Mouse (Mus musculus) ES-E14 (cell line): ENCODE measurements at regions not wholly inside any gene's neighbourhood (a gene's known extent, or its start where the extent isn't known, plus 50 kb on each side); places are given as distances from the start of the nearest gene placed in this dataset.

ENCODE experiments used
- CHD2 ChIP-seq: IDR thresholded peaks from 2 replicates; pipeline ENCODE4 v1.6.1; 2014; ENCODE audit warnings: mild to moderate bottlenecking, low read depth, low read length, inconsistent platforms
- MAFK ChIP-seq: IDR thresholded peaks from 2 replicates; pipeline ENCODE4 v1.6.1; 2014; ENCODE audit warnings: mild to moderate bottlenecking, low read depth, low read length, inconsistent platforms; ENCODE audit not compliant: insufficient read depth
- ZC3H11A ChIP-seq: IDR thresholded peaks from 2 replicates; pipeline ENCODE4 v1.6.1; 2012; ENCODE audit warnings: low read depth, mild to moderate bottlenecking, inconsistent platforms, low read length, borderline replicate concordance
- ZNF384 ChIP-seq: IDR thresholded peaks from 2 replicates; pipeline ENCODE4 v1.6.1; 2012; ENCODE audit warnings: low read depth, low read length, inconsistent platforms

GRCm38 (mm10) chr5:64505835-64506600 is 297.2 kb upstream of the Klf3 start:
- peak; percentile 79; the same call in 1 of the 2 replicates for TF ChIP-seq ZC3H11A
- 0 out of 2 replicates have a peak, but pooled peaks have one; percentile 26 for TF ChIP-seq ZNF384
- no peak for TF ChIP-seq CHD2
- no peak for TF ChIP-seq MAFK
